Mouse (Mus musculus) cerebellum, postnatal 14 days (tissue): ENCODE measurements around the gene Ahcyl1.
A peak's percentile ranks its signal among the peaks of the same experiment; 100 is the strongest.

ENCODE experiments used
- DNase-seq, 2 experiments: peaks; one replicate each; pipeline ENCODE4 v3.0.0; 2021; ENCODE audit warnings: mixed read lengths in 2 of 2

Ahcyl1 gene

GRCm38 (mm10) chr3:107701767-107702394 is 5.5 kb upstream of the Ahcyl1 start:
- no peak for DNase-seq

DNA sequence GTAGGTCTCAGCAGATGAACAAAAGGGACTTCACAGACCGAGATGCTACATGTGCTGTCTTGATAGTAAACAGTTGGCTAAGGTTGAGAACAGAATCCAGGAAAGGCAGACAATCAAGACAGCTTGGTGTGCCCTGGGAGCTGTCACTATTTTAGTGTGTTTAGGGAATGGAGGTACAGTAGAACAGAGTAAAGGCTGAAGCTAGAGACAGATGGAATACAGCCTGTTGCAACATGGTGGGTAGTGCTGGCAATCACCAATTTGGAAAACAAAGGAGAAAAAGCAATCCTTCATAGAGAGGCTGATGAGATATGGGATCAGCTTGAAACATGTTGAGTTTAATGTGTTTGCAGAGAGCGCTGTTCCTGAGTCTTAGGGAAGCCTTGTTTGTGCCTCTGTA is 4.3 kb upstream of the Ahcyl1 start:
- no peak for DNase-seq

DNA sequence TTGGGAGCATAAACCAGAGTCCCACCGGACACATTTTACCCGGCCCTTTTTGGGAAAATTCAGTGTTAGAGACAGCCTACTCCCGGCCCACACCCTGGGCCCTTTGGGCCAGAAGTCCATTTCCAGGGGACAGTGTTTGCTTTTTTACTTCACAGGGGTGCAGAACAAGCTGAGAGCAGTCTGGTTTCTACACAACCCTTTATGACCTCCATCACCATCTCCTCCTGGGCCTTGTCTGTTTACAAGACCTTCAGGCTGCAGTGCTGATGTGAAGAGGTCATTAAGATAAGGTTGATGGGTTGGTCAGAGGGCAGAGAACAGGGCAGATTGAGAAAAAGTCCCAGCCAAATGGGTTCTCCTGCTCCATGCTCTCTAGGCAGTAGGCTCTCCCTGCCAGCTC is 550 bp upstream of the Ahcyl1 start:
- no peak for DNase-seq

DNA sequence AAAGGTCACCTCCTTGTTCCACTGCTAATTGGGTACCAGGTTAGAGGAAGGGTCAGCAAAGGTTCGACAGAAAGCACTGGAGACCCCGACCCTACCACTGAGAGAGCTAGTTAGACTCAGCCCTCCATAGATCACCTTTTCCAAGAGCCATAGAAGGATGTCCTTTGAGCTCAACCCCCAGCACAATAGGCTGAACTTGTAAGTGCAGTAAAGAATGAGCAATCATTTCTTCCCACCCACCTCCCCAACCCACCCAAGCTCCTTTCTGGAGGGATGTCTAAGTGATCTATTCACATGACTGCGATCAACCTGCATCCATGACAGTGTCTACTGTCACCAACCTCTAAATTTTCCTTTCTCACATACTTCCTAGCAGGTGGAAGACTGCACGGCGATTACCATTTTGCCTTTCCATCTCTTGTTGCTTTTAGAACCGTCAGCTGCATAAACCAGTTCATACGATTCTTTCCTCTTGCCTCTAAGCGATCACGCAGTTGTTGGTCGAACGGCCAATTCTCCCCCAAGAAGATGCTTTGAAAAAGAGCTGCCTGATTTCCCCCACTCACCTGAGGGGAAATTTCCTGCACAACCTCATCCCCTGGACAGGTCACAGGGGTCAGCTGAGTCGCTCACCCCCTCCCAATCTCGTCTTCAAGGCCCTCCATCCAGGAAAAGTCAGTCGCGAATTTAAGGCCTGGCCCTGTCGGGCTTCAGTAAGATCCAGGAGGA is 977 bp downstream of the Ahcyl1 start:
- no peak for DNase-seq

GRCm38 (mm10) chr3:107694256-107694900 is 2.0 kb downstream of the Ahcyl1 start:
- no peak for DNase-seq

- no peak for DNase-seq
These were observed 6.0 kb downstream of the Ahcyl1 start for GRCm38 (mm10) chr3:107690366-107690765.

DNA sequence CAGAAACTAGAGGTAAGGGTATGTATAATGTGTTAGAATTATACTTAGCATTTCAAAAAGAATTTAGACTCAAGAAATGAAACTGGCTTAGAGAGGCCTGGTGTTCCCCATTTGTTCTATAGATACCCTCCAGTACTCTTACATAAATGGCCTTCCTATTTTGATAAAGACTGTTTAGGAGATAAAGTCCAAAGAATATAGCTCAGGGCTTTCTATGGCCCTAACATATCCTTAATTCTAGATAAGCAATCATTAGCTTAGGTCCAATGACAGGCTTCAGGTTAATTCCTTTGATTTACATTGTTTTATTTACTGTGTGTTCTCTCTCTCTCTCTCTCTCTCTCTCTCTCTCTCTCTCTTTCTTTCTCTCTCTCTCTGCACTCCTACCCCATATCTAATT is 7.1 kb downstream of the Ahcyl1 start:
- no peak for DNase-seq

DNA sequence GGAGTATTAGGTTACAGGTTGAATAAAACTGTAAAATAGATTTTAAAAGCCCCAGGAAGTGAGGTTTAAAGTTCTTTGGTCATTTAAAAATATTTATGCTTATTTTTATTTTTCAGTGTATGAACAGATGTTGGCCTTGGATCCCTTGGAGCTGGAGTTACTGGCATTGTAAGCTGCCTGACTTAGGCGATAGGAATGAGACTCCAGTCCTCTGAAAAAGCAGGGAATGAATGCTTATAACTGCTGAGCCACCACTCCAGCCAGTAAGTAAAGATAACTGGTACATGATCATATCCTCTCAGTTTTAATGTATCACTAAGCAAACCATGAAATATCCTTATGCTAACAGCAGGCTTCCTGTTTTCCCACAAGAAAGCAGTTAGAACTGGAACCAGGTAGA is 8.1 kb downstream of the Ahcyl1 start:
- no peak for DNase-seq

- DNase-seq = no peak
These were observed 9.9 kb downstream of the Ahcyl1 start for GRCm38 (mm10) chr3:107686276-107686977.

GRCm38 (mm10) chr3:107685652-107686051 is 10.7 kb downstream of the Ahcyl1 start:
- no peak for DNase-seq

- DNase-seq = no peak
These were observed 12.8 kb downstream of the Ahcyl1 start for GRCm38 (mm10) chr3:107683587-107683986.

DNA sequence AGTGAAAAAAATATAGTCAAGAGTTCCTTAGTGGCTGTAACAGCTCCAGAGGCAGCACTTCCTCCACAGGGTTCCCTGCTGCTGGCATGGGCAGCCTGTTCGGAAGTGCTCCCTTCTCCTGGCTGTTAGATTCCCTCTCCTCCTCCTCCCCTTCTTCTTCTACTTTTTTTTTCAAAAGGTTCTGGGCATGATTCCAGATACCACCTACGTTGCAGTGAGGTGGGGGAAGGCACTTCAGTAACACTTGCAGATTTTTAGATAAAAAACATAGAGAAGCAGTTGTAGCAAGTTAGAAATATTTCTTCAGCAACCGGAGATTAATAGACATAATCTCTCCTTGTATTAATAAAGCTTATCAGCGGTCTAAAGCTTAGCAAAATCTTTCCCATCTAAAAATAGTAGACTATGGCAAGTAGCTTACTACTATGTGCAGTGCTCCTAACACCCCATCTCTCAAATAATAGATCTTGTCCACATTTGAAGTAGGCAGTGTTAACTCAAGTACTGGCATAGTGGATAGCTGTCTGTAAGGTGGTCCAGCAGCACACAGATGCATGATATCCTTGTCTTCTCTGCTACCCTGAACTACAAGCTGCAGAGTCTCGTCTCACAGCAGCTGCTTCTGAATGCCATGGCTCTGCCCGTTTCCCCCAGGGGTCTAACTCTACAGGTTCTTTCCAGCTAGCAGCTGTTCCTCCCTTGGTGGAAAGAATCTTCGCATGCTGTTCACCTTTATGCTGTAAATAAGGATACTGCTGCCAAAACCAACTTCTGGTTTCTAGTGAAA is 15.4 kb downstream of the Ahcyl1 start:
- DNase-seq = peak; percentile 40 to 59

GRCm38 (mm10) chr3:107671509-107671908 is 24.9 kb downstream of the Ahcyl1 start:
- no peak for DNase-seq

- no peak for DNase-seq
These were observed 25.9 kb downstream of the Ahcyl1 start for GRCm38 (mm10) chr3:107670500-107670899.

GRCm38 (mm10) chr3:107668786-107669185 is 27.6 kb downstream of the Ahcyl1 start:
- DNase-seq = no peak

- no peak for DNase-seq
These were observed 28.9 kb downstream of the Ahcyl1 start for GRCm38 (mm10) chr3:107667426-107667825.

DNA sequence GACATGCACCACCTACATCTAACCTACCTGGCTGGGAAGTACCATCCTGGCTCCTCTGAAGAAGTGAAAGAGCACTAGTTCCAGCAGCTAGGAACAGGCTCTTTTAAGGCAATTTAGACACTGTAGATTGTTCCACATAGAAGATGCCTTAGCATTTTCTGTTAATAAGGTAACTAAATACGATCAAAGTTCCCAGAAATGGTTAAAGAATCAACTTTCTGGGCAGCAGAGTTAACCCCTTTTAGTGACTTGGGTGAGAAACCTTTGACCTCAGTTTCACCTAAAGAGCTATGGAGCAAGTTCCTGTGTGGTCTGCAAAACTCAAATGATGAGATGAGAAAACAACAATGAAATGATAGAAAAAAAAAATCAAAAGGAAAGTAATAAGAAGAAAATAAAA is 31.7 kb downstream of the Ahcyl1 start:
- DNase-seq = no peak

DNA sequence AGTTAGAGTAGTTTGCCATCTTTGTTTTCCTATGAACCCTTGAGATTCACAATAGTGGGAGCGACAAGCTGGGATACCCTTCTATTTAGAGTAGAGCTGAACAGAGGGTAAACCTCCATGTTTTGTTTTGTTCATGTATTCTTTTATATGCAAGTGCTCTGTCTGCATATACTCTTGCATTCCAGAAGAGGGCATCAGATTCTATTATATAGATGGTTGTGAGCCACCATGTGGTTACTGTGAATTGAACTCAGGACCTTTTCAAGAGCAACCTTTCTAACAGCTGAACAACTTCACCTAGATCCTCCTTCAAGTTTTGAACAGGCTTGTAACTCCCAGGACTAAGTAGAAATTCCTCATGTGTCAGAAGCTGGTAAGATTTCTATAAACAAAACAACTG is 37.4 kb downstream of the Ahcyl1 start:
- DNase-seq = no peak

DNA sequence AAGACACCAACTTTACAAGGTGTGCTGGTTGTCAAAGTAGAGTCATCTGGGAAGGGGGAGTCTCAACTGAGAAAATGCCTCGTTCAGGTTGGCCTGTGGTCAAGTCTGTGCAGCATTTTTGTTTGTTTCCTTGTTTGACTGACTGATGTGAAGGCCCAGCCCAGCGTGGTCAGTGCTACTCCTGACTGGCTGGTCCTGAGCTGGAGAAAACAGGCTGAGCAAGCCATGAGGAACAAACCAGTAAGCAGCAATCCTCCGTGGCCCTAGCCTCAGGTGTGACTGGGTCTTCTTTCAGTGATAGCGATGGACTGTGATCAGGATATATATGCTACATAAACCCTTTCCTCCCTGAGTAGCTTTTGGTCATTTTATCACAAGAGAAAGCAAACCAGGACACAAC is 39.5 kb downstream of the Ahcyl1 start:
- DNase-seq = no peak

GRCm38 (mm10) chr3:107656151-107656550 is 40.2 kb downstream of the Ahcyl1 start:
- DNase-seq = no peak

DNA sequence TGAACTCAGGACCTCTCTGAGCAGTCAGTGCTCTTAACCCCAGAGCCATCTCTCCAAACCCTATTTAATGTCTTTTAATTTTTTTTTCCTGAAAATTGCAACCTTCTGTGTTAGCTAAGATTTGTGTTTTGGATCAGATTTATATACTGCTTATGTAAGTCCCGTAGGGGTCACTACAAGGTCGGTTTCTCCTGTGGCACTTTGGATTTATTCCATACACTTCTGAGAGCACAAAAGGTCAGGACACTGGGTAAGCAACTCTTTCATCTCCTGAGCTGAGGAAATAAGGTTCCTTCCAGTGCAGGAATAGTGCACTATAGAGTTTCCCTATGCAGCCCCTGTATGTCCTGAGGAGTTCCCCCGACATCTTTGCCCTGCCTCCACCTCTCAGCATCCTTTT is 40.9 kb downstream of the Ahcyl1 start:
- DNase-seq = no peak

GRCm38 (mm10) chr3:107654861-107655260 is 41.5 kb downstream of the Ahcyl1 start:
- no peak for DNase-seq

DNA sequence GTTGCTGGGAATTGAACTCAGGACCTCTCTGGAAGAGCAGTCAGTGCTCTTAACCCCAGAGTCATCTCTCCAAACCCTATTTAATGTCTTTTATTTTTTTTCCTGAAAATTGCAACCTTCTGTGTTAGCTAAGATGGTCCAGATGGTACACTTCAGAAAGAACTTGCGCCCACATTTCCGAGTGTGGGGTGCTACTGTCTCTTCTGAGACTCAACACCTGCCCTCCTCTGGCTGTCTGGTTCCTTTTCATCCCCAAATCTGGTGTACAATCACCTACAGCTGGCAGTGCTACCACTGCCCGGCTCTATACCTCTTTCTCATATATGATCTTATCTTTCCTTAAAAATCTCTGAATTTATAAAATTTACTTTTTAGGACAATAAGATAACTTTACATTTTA is 43.4 kb downstream of the Ahcyl1 start:
- no peak for DNase-seq
